Mouse (Mus musculus) hindbrain, embryonic 15.5 days (tissue): ENCODE measurements around the gene Ksr1. TPM values are rescaled to one million over a fixed set of nuclear protein-coding genes. Genes with fewer than 3 reads are reported as not detected.

ENCODE experiments used
- ATAC-seq: fragments of 200-750 bp; cut with Nextera tagmentation; 2 replicates; pipeline ENCODE4 v1.8.0; 2017; ENCODE audit warnings: low read depth, moderate number of reproducible peaks, moderate TSS enrichment; ENCODE audit not compliant: low FRiP score
- H3K27ac ChIP-seq: fragments of 300-500 bp; sonication (generic); replicated peaks from 2 replicates; pipeline ENCODE4 v1.5.1; 2015; ENCODE audit warnings: mild to moderate bottlenecking, inconsistent platforms
- H3K27me3 ChIP-seq: fragments of 300-500 bp; sonication (generic); 2 replicates; pipeline ENCODE4 v1.6.1; 2015; ENCODE audit warnings: control low read depth, inconsistent platforms
- H3K36me3 ChIP-seq: fragments of 300-500 bp; sonication (generic); 2 replicates; pipeline ENCODE4 v1.6.1; 2015; ENCODE audit warnings: control low read depth, inconsistent platforms
- H3K4me1 ChIP-seq: fragments of 300-500 bp; sonication (generic); replicated peaks from 2 replicates; pipeline ENCODE4 v1.6.1; 2015; ENCODE audit warnings: control low read depth, inconsistent platforms
- H3K4me2 ChIP-seq: fragments of 300-500 bp; sonication (generic); 2 replicates; pipeline ENCODE4 v1.6.1; 2015; ENCODE audit warnings: moderate library complexity, mild to moderate bottlenecking, inconsistent platforms
- H3K4me3 ChIP-seq: fragments of 300-500 bp; sonication (generic); 2 replicates; pipeline ENCODE4 v1.5.1; 2015; ENCODE audit warnings: mild to moderate bottlenecking, inconsistent platforms
- H3K9ac ChIP-seq: fragments of 300-500 bp; sonication (generic); 2 replicates; pipeline ENCODE4 v1.6.1; 2015; ENCODE audit warnings: inconsistent platforms
- H3K9me3 ChIP-seq: fragments of 300-500 bp; sonication (generic); 2 replicates; pipeline ENCODE4 v1.6.1; 2016; ENCODE audit warnings: control low read depth, inconsistent platforms
- WGBS: fragments of 180-500 bp; shearing (Covaris S2); methylation state at CpG from one replicate; pipeline ENCODE4 v1.1.7; 2015; 5-methylcytosine and 5-hydroxymethylcytosine counted together
- polyA plus RNA-seq: library from polyadenylated mRNA; unstranded; fragments of >200 nt; fragmentation: Nextera tagmentation; extraction: Ambion mirVana; gene quantifications from 2 replicates; pipeline ENCODE4 v1.2.1, GENCODE M21; 2015

The Ksr1 gene
- polyA plus RNA-seq, 1 experiment from 2014 or later = 5.0 TPM

- H3K27me3 ChIP-seq = no peaks in the 10 kb centered on the region
- H3K9me3 ChIP-seq = no peaks in the 10 kb centered on the region
- H3K36me3 ChIP-seq = no peaks in the 10 kb centered on the region
- WGBS = 87% methylated on average over 9 of the region's 9 CpGs
- H3K27ac ChIP-seq = no peak overlapping the region
- ATAC-seq = no peak
- no peak overlapping the region for H3K4me3 ChIP-seq
- no peak overlapping the region for H3K4me2 ChIP-seq
- no peak overlapping the region for H3K9ac ChIP-seq
- H3K4me1 ChIP-seq = peaks cover 6% of the 10 kb centered on the region
Observed at GRCm38 (mm10) chr11:79088325-79088724, 57.9 kb downstream of the Ksr1 start.

GRCm38 (mm10) chr11:79087731-79088311 is 58.4 kb downstream of the Ksr1 start:
- H3K9ac ChIP-seq = no peak overlapping the region
- ATAC-seq = no peak
- H3K27me3 ChIP-seq = no peaks in the 10 kb centered on the region
- 84% methylated on average over 4 of the region's 4 CpGs for whole genome bisulfite sequencing
- H3K4me3 ChIP-seq = no peak overlapping the region
- no peaks in the 10 kb centered on the region for H3K9me3 ChIP-seq
- H3K36me3 ChIP-seq = no peaks in the 10 kb centered on the region
- H3K4me1 ChIP-seq = peaks cover 6% of the 10 kb centered on the region
- H3K4me2 ChIP-seq = no peak overlapping the region
- no peak overlapping the region for H3K27ac ChIP-seq

DNA sequence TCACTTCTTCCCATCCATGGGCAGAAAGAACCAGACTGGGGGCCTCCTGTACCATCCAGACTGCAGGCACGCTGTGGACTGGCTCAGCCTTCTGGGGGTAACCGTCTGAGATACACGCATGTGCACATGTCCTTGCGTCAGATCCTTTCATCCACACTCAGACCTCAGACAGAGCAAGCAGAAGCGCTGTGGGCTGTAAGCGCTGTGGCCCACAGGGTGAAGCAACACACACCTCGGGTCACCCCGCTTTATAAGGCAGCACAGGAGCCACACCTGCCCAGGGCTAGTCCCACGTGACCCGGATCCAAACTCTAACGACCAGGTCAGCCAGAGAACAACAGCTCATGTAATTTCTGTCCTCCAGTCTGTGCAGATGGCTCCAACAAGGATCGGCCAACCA is 59.4 kb downstream of the Ksr1 start:
- 87% methylated on average over 12 of the region's 12 CpGs for WGBS

DNA sequence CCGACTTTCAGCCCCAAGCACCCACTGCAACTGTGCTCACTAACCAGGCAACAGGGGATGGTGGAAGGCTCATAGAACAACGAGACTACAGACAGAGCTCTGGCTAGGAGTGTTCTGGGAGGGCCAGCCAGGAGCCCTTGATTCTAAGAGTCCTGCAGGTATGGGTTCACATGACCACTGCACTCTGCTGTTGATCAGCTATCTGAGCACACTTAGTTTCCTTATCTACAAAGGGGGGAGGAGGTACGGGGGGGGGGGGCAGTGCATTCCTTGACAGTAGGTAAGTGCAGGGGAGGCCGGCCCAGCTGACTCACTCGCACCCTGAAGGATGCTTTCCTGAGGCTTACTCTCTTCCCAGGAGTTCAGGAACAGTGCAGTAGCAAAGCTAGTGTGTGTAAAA is 61.1 kb downstream of the Ksr1 start:
- peaks cover 6% of the 10 kb centered on the region for H3K4me1 ChIP-seq
- ATAC-seq = no peak
- no peak overlapping the region for H3K4me2 ChIP-seq
- no peak overlapping the region for H3K9ac ChIP-seq
- 84% methylated on average over 5 of the region's 5 CpGs for WGBS
- no peaks in the 10 kb centered on the region for H3K9me3 ChIP-seq
- no peaks in the 10 kb centered on the region for H3K36me3 ChIP-seq
- no peaks in the 10 kb centered on the region for H3K27me3 ChIP-seq
- no peak overlapping the region for H3K27ac ChIP-seq
- H3K4me3 ChIP-seq = no peak overlapping the region

More for the DNA sequence above, 59.4 kb downstream of the Ksr1 start:
- Histone ChIP-seq H3K27ac (no peak overlapping the region), H3K9ac (no peak overlapping the region), H3K4me3 (no peak overlapping the region), H3K4me2 (no peak overlapping the region), H3K4me1 (peaks cover 6% of the 10 kb centered on the region), H3K9me3 (no peaks in the 10 kb centered on the region), H3K27me3 (no peaks in the 10 kb centered on the region), H3K36me3 (no peaks in the 10 kb centered on the region)
- ATAC-seq = peak; percentile 38; the same call in 1 of the 2 replicates

DNA sequence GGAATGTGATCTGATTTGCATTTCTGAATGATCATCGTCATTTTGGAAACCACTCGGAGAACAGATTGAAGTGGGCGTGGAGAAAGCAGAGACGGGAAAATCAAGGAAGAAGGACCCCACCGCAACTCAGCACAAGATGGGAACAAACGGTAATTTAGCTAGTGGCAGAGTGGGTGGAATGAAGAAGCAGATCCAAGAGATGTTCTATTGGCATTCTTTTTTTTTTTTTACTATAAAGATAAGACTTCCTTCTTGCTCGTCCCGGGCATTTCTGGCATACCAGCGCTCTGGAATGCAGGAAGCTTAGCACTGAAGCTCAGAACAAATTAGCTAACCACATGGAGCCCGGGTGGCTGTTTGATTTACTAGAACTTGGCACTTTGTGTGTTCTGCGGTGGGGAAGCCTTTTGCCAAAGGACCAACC is 63.2 kb downstream of the Ksr1 start:
- WGBS = 78% methylated on average over 11 of the region's 11 CpGs
- Histone ChIP-seq H3K4me2 (no peak overlapping the region), H3K27me3 (no peaks in the 10 kb centered on the region), H3K4me1 (no peaks in the 10 kb centered on the region; the same call in 1 of the 2 replicates), H3K36me3 (no peaks in the 10 kb centered on the region), H3K9ac (no peak overlapping the region), H3K27ac (no peak overlapping the region), H3K9me3 (no peaks in the 10 kb centered on the region), H3K4me3 (no peak overlapping the region)
- ATAC-seq = no peak

GRCm38 (mm10) chr11:79080965-79081891 is 65.0 kb downstream of the Ksr1 start:
- Histone ChIP-seq H3K4me1 (no peaks in the 10 kb centered on the region; the same call in 1 of the 2 replicates), H3K9me3 (no peaks in the 10 kb centered on the region), H3K27me3 (no peaks in the 10 kb centered on the region), H3K27ac (no peak overlapping the region), H3K36me3 (no peaks in the 10 kb centered on the region), H3K9ac (no peak overlapping the region), H3K4me2 (no peak overlapping the region), H3K4me3 (no peak overlapping the region)
- WGBS = 80% methylated on average over 16 of the region's 16 CpGs
- no peak for ATAC-seq

DNA sequence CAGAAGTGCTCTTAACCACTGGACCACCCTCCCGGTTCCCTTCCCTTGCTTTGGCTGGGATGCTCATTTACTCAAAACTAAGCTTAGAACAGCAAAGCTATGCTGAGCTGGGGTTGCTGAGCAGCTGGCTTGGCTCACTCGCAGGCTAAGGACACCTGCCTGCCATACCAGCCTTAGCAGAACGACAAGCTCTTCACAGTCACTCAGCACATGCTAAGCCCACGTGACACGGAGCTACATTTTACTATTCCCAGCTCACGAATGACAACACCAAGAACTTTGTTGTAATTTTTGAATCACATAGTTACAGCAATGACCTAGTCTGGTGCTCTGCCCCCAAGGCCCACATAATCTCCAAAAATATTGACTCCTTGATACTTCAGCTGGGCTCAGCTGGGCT is 66.1 kb downstream of the Ksr1 start:
- Histone ChIP-seq H3K4me1 (no peaks in the 10 kb centered on the region; the same call in 1 of the 2 replicates), H3K4me3 (no peak overlapping the region), H3K9ac (no peak overlapping the region), H3K4me2 (no peak overlapping the region), H3K27me3 (no peaks in the 10 kb centered on the region), H3K9me3 (no peaks in the 10 kb centered on the region), H3K36me3 (no peaks in the 10 kb centered on the region), H3K27ac (no peak overlapping the region)
- ATAC-seq = no peak
- WGBS = 95% methylated on average over 6 of the region's 6 CpGs

DNA sequence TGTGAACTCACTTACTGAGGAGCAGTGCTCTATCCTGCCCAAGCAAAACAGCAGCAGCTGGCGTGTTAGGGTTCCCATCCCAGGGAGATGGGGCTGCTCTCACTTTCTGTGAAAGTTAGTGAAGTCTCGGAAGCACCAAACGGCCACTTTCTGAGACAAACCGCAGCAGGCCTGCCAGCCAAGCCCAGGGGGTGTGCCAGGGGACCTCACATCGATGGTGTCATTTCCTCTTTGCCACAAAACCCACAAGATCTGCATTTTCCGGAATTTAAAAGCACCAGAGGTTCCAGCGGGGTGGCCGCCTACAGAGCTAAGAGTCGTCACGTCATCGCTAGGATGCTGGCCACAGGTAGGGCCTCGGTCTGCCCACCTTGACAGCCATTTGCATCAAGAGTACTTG is 69.7 kb downstream of the Ksr1 start:
- Histone ChIP-seq H3K9me3 (no peaks in the 10 kb centered on the region), H3K36me3 (no peaks in the 10 kb centered on the region), H3K9ac (no peak overlapping the region), H3K27ac (no peak overlapping the region), H3K4me1 (peaks cover 4% of the 10 kb centered on the region; the same call in 1 of the 2 replicates), H3K4me2 (no peak overlapping the region), H3K27me3 (no peaks in the 10 kb centered on the region), H3K4me3 (no peak overlapping the region)
- no peak for ATAC-seq
- 85% methylated on average over 12 of the region's 12 CpGs for WGBS

DNA sequence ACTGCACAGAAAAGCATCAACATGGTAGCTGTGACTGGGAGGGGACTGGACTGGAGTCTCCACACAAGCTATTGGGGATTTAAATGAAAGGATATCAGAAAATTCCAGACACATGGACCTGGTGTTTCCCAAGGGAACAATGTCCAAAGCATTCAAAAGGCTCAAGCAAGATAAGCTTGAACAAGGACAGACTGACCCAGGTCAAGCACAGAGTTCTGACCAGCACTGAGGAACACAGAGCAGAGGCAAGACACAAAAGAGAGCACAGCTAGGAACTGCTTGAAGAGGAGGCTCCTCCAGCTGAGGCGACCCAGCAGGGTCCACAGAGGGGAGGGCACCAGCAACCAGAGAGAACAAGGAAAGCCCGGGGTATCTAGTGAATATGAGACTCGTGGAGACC is 71.2 kb downstream of the Ksr1 start:
- Histone ChIP-seq H3K4me1 (0 out of 2 replicates have a peak, but pooled peaks cover 6% of the 10 kb centered on the region), H3K9me3 (no peaks in the 10 kb centered on the region), H3K4me2 (no peak overlapping the region), H3K4me3 (no peak overlapping the region), H3K27me3 (no peaks in the 10 kb centered on the region), H3K9ac (no peak overlapping the region), H3K36me3 (no peaks in the 10 kb centered on the region), H3K27ac (no peak overlapping the region)
- 43% methylated on average over 3 of the region's 3 CpGs for WGBS
- ATAC-seq = no peak

GRCm38 (mm10) chr11:79074611-79075010 is 71.6 kb downstream of the Ksr1 start:
- no peaks in the 10 kb centered on the region for H3K36me3 ChIP-seq
- H3K4me3 ChIP-seq = no peak overlapping the region
- H3K27me3 ChIP-seq = no peaks in the 10 kb centered on the region
- H3K9ac ChIP-seq = no peak overlapping the region
- H3K9me3 ChIP-seq = no peaks in the 10 kb centered on the region
- no peak overlapping the region for H3K27ac ChIP-seq
- WGBS = 93% methylated on average over 3 of the region's 3 CpGs
- no peak overlapping the region for H3K4me2 ChIP-seq
- ATAC-seq = no peak
- H3K4me1 ChIP-seq = peaks cover 10% of the 10 kb centered on the region; the same call in 1 of the 2 replicates

DNA sequence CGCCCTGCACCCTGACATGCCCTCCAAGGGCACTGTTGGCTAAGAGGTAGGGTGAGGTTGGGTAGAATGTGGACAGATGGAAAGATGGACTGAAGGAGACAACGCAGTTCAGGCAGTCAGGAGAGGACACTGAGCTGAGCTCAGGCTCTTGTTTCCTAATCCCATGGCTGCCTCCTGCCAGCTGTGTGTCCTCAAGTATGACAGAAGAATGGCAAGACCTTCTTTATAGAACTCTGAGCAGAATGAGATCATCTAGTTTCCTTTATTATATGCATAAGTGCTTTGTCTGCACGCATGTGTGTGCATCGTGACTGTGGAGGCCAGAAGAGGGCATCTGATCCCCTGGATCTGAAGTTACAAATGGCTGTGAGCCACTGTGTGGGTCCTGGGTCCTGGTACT is 72.6 kb downstream of the Ksr1 start:
- Histone ChIP-seq H3K9ac (no peak overlapping the region), H3K4me3 (no peak overlapping the region), H3K27ac (no peak overlapping the region), H3K4me2 (no peak overlapping the region), H3K36me3 (no peaks in the 10 kb centered on the region), H3K27me3 (no peaks in the 10 kb centered on the region), H3K9me3 (no peaks in the 10 kb centered on the region), H3K4me1 (peaks cover 15% of the 10 kb centered on the region; the same call in 1 of the 2 replicates)
- ATAC-seq = no peak
- WGBS = 91% methylated on average over 4 of the region's 4 CpGs

- Histone ChIP-seq H3K4me1 (peaks cover 15% of the 10 kb centered on the region; the same call in 1 of the 2 replicates), H3K9ac (no peak overlapping the region), H3K4me2 (no peak overlapping the region), H3K36me3 (no peaks in the 10 kb centered on the region), H3K27ac (no peak overlapping the region), H3K9me3 (no peaks in the 10 kb centered on the region), H3K4me3 (no peak overlapping the region), H3K27me3 (no peaks in the 10 kb centered on the region)
- no peak for ATAC-seq
- WGBS = 95% methylated on average over 8 of the region's 8 CpGs
Observed at GRCm38 (mm10) chr11:79072108-79072507, 74.1 kb downstream of the Ksr1 start.
